Mouse (Mus musculus) liver, embryonic 14.5 days (tissue): ENCODE measurements around the gene Lax1.

ENCODE experiments used
- CTCF ChIP-seq: IDR thresholded peaks from 2 replicates; pipeline ENCODE4 v1.5.1; 2016; ENCODE audit warnings: antibody characterized with exemption, low read depth, control low read depth
- EP300 ChIP-seq: IDR thresholded peaks from 2 replicates; pipeline ENCODE4 v1.6.1; 2016; ENCODE audit warnings: antibody characterized with exemption, low read depth

DNA sequence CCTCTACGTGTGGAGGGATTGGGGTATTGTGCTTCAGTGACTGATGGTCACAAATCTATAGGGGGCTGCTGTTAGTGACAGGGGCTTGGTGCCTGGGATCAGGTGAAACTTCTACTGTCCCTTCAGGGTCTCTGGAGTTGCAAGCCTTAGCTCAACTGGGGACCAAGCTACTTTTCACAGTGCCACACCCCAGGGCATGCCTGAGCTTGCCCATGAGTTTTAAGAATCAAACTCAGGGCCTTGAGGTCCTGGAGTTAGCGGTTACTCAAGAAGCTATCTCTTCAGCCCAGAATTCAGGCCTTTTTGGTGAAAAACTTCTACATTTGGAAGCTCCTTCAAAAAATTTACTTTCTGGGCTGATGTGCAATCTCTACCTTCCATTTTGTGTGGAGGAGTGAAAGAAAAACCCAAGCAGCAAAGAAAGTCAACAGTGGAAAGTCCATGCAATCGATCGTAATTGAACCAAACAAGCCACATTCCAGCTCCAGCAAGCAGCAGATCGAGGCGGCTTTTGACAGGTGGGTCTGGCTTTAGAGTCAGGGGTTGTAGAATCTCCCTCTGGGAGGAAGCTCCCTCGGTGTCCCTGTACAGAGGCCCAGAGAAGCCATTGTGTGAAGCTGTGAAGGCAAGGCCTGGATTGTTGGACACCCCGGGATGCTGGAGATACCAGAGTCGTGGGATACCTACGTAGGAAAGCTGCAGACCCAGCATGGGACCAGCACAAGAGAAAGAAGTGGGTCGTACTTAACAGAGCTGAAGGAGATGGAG is 25.5 kb downstream of the Lax1 start:
- no peak for TF ChIP-seq CTCF
- no peak for TF ChIP-seq EP300
